Comparison of ENCODE assay signal across 7 mouse cellular contexts in the genomic region with DNA sequence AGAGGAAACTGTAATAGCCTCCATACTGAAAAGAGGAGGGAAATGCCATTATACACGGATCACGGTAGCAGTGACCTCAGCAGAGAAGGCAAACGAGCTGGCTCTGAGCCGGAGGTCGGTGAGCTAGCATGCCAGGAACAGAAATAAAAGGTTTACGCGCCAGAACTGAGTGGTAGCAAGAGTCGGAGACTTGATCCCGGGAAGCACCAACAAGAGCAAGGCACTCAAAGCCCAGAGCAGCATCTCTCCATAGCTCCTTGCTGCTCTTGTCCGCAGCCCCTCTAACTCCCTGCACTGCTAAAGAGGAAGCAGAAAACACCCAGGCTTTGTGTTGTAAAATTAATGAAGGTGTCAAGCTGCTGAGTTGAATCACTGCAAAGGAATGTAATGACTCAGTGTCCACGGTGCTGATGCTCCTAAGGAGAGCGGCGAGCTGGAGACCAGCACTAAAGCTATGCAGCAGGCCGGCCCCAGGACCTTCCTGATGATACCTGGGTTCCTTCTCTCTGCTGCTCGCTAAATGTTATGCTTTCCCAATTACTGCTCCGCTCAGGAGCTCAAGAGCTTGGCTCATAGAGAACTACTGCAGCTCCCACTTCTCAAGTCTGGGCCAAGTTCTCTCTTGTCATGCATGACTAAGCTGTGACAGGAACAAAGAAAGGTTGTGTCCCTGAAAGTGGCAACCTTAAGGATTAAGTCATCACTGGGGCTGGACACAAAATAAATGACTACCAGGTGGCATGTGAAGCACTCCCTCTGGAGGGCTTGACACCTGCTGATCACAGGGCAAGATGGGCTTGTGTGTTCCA. TPM values are rescaled to one million over a fixed set of nuclear protein-coding genes. Genes with fewer than 3 reads are reported as not detected.
DNase-seq lines count a peak whose midpoint lies in the region; ATAC-seq and TF ChIP-seq lines count a peak whose summit lies in the region.

No protein-coding gene starts in this region.

- in situ Hi-C loops in Patski (cut with MboI; ENCODE audit: low pct_unique_long_range_greater_than_20kb) = loop anchor here (5.0 kb wide), 1 partner anchor 237 kb away; no protein-coding TSS in a partner anchor

- peak; percentile 89 for ATAC-seq in Patski
- ATAC-seq in midbrain, embryonic 14.5 days (ENCODE audit: low FRiP score, low TSS enrichment) = no peak; the same call in 1 of the 2 replicates

- H3K4me2 ChIP-seq in midbrain, embryonic 14.5 days (ENCODE audit: low read length) = peak overlapping the region; percentile 39

- intact Hi-C loops in heart, postnatal 10 days (cut with DNase I) = loop anchor here (5.0 kb wide), 3 partner anchors 87 to 302 kb away; no protein-coding TSS in a partner anchor

- DNase-seq in Patski (ENCODE audit: low read depth, low spot score) = peak; percentile 42
- DNase-seq in heart, postnatal 10 days = peak; percentile 64 to 68
- DNase-seq in large intestine, adult 2 months (ENCODE audit: low read depth, low spot score) = peak; percentile 25
- DNase-seq in midbrain, embryonic 14.5 days = peak; percentile 72
- no peak for DNase-seq in thymus, postnatal 14 days
- no peak for DNase-seq in natural killer cell, adult 2 months (ENCODE audit: low spot score in 2 of 2)

- WGBS in large intestine, adult 2 months = 9% methylated on average over 16 of the region's 16 CpGs
- 4% methylated on average over 16 of the region's 16 CpGs for WGBS in midbrain, embryonic 14.5 days

- H3K36me3 ChIP-seq in midbrain, embryonic 14.5 days (ENCODE audit: control insufficient read depth, insufficient read depth, low read length) = no peaks in the 10 kb centered on the region

- peak overlapping the region; percentile 67 for H3K27ac ChIP-seq in brown adipose tissue, adult 24 weeks (replicated peaks; ENCODE audit: low read depth, low read length)
- peak overlapping the region; percentile 64 for H3K27ac ChIP-seq in midbrain, embryonic 14.5 days (replicated peaks; ENCODE audit: low read depth, low read length)

- peak overlapping the region; percentile 23; the same call in 1 of the 2 replicates for H3K4me3 ChIP-seq in brown adipose tissue, adult 24 weeks (ENCODE audit: insufficient read depth, low read depth, low read length)
- no peak overlapping the region for H3K4me3 ChIP-seq in midbrain, embryonic 14.5 days (replicated peaks; ENCODE audit: low read depth, low read length)

- peaks cover 16% of the 10 kb centered on the region for H3K4me1 ChIP-seq in brown adipose tissue, adult 24 weeks (ENCODE audit: control insufficient read depth, insufficient read depth, insufficient read length, low read length)
- H3K4me1 ChIP-seq in midbrain, embryonic 14.5 days (ENCODE audit: control insufficient read depth, insufficient read depth, low read length) = peaks cover 26% of the 10 kb centered on the region

- H3K9ac ChIP-seq in midbrain, embryonic 14.5 days (replicated peaks; ENCODE audit: low read length) = no peak overlapping the region; the same call in 1 of the 2 replicates

- H3K27me3 ChIP-seq in Patski = no peaks in the 10 kb centered on the region
- peaks cover 10% of the 10 kb centered on the region; the same call in 1 of the 2 replicates for H3K27me3 ChIP-seq in midbrain, embryonic 14.5 days (ENCODE audit: control insufficient read depth, insufficient read depth, low read length)

- CTCF ChIA-PET in Patski (lab: Charles Lee) = interaction anchor here (0.8 to 2.0 kb wide), 9 partner anchors 12 to 367 kb away, joined by 3 to 6 read pairs (median 3); no protein-coding TSS in a partner anchor

- POLR2A ChIA-PET in Patski (lab: Charles Lee) = no interaction called here

- TF ChIP-seq CTCF in Patski (IDR thresholded peaks at IDR 0.05) = no peak

- H3K9me3 ChIP-seq in midbrain, embryonic 14.5 days (ENCODE audit: control insufficient read depth, low read length) = no peaks in the 10 kb centered on the region

RNA-seq across cellular contexts. Expression of a gene that starts 50.1 kb away (rescaled TPM):
- polyA plus RNA-seq in Patski (2021) = 41.3 TPM
- 48.8 and 50.3 TPM in 2 replicates for polyA plus RNA-seq in brown adipose tissue, adult 24 weeks (2012; ENCODE audit: insufficient read depth, insufficient read length, missing spikeins)
- total RNA-seq in heart, postnatal 10 days (2021) = 10 to 100 TPM; 26.5 to 27.2 TPM
- 27.1 and 32.5 TPM in 2 replicates for polyA plus RNA-seq in large intestine, adult 2 months (2012; rRNA removed)
- polyA plus RNA-seq in midbrain, embryonic 14.5 days (2014; fragmentation: Nextera tagmentation; extraction: Ambion mirVana) = 46.0 and 47.3 TPM in 2 replicates

RNA-seq across cellular contexts. Expression of a gene that starts 54.4 kb away (rescaled TPM):
- 16.3 TPM for polyA plus RNA-seq in Patski (2021)
- polyA plus RNA-seq in brown adipose tissue, adult 24 weeks (2012; ENCODE audit: insufficient read depth, insufficient read length, missing spikeins) = 7.8 and 11.3 TPM in 2 replicates
- total RNA-seq in heart, postnatal 10 days (2021) = 10 to 100 TPM; 33.5 to 38.7 TPM
- 19.0 and 27.5 TPM in 2 replicates for polyA plus RNA-seq in large intestine, adult 2 months (2012; rRNA removed)
- polyA plus RNA-seq in midbrain, embryonic 14.5 days (2014; fragmentation: Nextera tagmentation; extraction: Ambion mirVana) = 16.2 and 17.7 TPM in 2 replicates

Comparison
In these comparisons a context has a peak if more than half of its experiments do, and no peak if none do; other contexts are left out.
1. DNase-seq: peak in Patski (single experiment), heart, postnatal 10 days (2 of 2), large intestine, adult 2 months (single experiment) and midbrain, embryonic 14.5 days (single experiment); none in thymus, postnatal 14 days (single experiment) and natural killer cell, adult 2 months (0 of 2).